Mouse (Mus musculus) activated CD4-positive, CD25-positive, alpha-beta regulatory T cell (primary cell): ENCODE data around the gene Cdk12. TPM values are rescaled to one million over a fixed set of nuclear protein-coding genes. Genes with fewer than 3 reads are reported as not detected.

Experiments used
- polyA plus RNA-seq, 2 experiments: library from polyadenylated mRNA; unstranded; fragments of 100-300 nt; shearing (Covaris generic); gene quantifications; one replicate each; pipeline ENCODE4 v1.2.1; 2017

Gene Cdk12
- 10 to 100 TPM; 16.4 to 18.7 TPM for polyA plus RNA-seq

GRCm38 (mm10) chr11:98202641-98203350, at the start of gene Cdk12:
Gene Cdk12 (plus strand): TSS chr11:98203059.

DNA sequence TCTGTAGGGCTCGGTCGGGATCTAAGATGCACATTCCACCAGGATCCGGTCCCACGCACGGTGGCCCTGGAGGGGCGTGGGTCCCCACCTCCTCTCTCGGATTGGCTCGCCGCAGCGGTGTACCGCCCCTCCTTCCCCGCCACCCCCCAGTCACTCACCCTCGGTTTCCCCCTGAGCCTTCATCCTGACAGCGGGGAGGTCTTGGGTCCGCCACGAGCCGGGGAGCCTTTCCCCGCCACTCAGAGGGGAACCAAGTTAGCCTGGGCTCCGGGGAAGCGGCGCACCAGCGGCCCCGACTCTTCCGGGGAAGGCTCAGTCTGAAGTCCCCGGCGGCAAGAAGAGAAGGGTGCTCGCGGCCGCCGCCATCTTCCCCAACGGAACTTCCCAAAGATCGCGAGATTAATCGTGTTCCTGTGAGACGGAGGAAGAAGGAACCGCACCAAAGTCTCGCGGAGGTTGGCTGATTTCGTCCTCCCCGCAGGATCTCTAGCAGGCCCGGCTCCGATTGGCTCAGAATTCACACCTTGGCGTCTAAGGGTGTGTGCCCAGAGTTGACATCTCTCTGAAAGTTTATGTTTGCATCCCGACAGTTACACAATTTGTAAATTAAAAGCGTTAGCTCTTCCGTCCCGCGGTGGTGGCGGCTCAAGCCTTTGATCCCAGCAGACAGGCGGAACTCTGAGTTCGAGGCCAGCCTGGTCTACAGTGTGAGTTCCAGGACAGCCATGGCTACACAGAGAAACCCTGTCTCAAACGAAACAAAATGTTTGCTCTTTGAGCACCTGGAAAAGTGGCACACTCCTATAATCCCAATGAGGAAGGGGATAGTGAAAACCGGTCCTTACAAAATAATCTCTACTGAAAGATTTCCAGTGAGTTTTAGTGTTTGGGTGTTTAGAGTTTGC, 9.7 kb upstream of the Cdk12 start, which contains the start of gene Med1:
TSS of gene Med1 (minus strand) at position 393 of the 905 bp plus-strand sequence.

Other genes starting within 250 kb of the Cdk12 start
- gene Plxdc1, start 216.6 kb upstream of the Cdk12 start, polyA plus RNA-seq: 10 to 100 TPM in 1 of 2 experiments, 1 to 10 TPM in 1; 3.7 to 17.8 TPM
- 100 to 1,000 TPM in 1 of 2 experiments, 10 to 100 TPM in 1; 79.5 to 139 TPM for gene Arl5c, start 206.9 kb upstream of the Cdk12 start, polyA plus RNA-seq
- gene Cacnb1, start 180.0 kb upstream of the Cdk12 start, polyA plus RNA-seq: 10 to 100 TPM in 1 of 2 experiments, 1 to 10 TPM in 1; 9.8 to 19.5 TPM
- 1,000 to 10,000 TPM; 1,409 to 2,156 TPM for gene Rpl19, start 176.3 kb upstream of the Cdk12 start, polyA plus RNA-seq
- under 1 TPM; 0.10 to 0.18 TPM for gene Stac2, start 149.6 kb upstream of the Cdk12 start, polyA plus RNA-seq
- gene Fbxl20, start 52.7 kb upstream of the Cdk12 start, polyA plus RNA-seq: 10 to 100 TPM; 30.8 to 41.5 TPM
- 10 to 100 TPM; 31.7 to 44.3 TPM for gene Med1, start 9.8 kb upstream of the Cdk12 start, polyA plus RNA-seq
- under 1 TPM in 1 of 2 experiments, not detected in 1; 0.05 TPM for gene Neurod2, start 126.6 kb downstream of the Cdk12 start, polyA plus RNA-seq
- under 1 TPM in 1 of 2 experiments, not detected in 1; 0.39 TPM for gene Ppp1r1b, start 145.3 kb downstream of the Cdk12 start, polyA plus RNA-seq
- gene Stard3, start 155.3 kb downstream of the Cdk12 start, polyA plus RNA-seq: 10 to 100 TPM; 43.8 to 54.6 TPM
- gene Tcap, start 180.8 kb downstream of the Cdk12 start, polyA plus RNA-seq: not detected
- not detected for gene Pnmt, start 183.4 kb downstream of the Cdk12 start, polyA plus RNA-seq
- gene Pgap3, start 197.4 kb downstream of the Cdk12 start, polyA plus RNA-seq: 10 to 100 TPM in 1 of 2 experiments, 1 to 10 TPM in 1; 5.4 to 11.7 TPM
- gene Erbb2, start 209.4 kb downstream of the Cdk12 start, polyA plus RNA-seq: under 1 TPM in 1 of 2 experiments, not detected in 1; 0.99 TPM
- 100 to 1,000 TPM; 164 to 186 TPM for gene Mien1, start 235.9 kb downstream of the Cdk12 start, polyA plus RNA-seq
- gene Grb7, start 243.3 kb downstream of the Cdk12 start, polyA plus RNA-seq: 10 to 100 TPM in 1 of 2 experiments, 1 to 10 TPM in 1; 2.2 to 10.1 TPM